Mouse (Mus musculus): ENCODE measurements around the gene Proz. TPM values are rescaled to one million over a fixed set of nuclear protein-coding genes. Genes with fewer than 3 reads are reported as not detected.
A peak's percentile ranks its signal among the peaks of the same experiment; 100 is the strongest.

The Proz gene
- polyA plus RNA-seq, 1 experiment = 0.07 TPM

DNA sequence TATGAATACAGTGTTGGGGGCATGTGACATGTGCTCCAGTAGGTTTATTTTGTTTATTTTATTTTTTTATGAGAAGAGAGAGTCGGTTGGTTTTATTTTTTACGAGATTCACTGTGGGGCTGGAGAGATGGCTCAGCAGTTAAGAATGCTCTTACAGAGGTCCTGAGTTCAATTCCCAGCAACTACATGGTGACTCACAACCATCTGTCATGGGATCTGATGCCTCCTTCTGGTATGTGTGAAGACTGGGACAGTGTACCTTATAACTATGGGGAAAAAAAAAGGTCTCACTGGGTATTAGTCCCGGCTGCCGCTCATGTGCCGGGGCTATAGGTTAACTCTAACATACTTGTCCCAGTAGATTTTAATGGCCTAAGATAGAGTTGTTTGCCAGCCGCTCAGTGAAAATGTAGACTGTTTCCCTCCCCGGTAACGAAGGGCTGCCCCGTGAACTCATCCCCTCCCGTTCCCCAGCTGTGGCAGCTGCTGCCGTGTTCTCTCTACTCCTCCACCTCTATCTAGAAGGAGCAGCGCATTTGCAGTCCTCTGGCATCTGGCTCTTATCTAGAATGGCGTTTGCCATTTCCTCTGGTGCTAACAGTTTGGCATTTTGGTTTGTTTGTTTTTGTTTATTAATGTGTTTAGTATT is 47.4 kb downstream of the Proz start:
- Histone ChIP-seq H3K4me3 (ENCODE audit: control insufficient read depth, low read depth, low read length) (no peak overlapping the region), H3K36me3 (ENCODE audit: control insufficient read depth, insufficient read depth, low read length) (no peaks in the 10 kb centered on the region), H3K4me1 (ENCODE audit: control insufficient read depth, insufficient read depth, low read length) (peaks cover 2% of the 10 kb centered on the region; the same call in 1 of the 2 replicates), H3K27ac (ENCODE audit: control insufficient read depth, insufficient read depth, low read depth, low read length) (no peak overlapping the region), H3K27me3 (ENCODE audit: control insufficient read depth, insufficient read depth, low read length) (no peaks in the 10 kb centered on the region)
- TF ChIP-seq POLR2A (IDR thresholded peaks at IDR 0.05; ENCODE audit: control insufficient read depth, low read depth, low read length) = no peak
- TF ChIP-seq CTCF (IDR thresholded peaks at IDR 0.05; ENCODE audit: control insufficient read depth, insufficient read depth, insufficient replicate concordance, low read depth, low read length) = no peak

DNA sequence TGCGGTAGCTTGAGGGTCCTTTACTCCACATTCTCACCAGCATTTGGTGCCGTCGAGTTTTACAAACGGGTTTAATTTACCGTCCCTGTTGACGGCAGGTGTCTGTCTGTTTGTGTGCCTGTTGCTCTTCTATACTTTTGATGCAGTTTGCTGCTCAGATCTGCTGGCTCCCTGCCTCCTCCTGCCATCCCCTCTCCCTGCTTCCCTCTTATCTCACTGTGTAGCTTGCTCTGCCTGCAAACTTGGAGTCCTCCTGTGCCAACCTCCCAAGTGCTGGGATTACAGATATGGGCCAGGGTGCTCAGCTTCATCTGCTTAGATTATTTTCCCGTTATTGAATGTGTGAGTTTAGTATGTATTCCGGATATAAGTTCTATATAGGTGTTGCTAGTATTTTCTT is 48.3 kb downstream of the Proz start:
- TF ChIP-seq CTCF (IDR thresholded peaks at IDR 0.05; ENCODE audit: control insufficient read depth, insufficient read depth, insufficient replicate concordance, low read depth, low read length) (no peak), POLR2A (IDR thresholded peaks at IDR 0.05; ENCODE audit: control insufficient read depth, low read depth, low read length) (no peak)
- H3K27me3 ChIP-seq (ENCODE audit: control insufficient read depth, insufficient read depth, low read length) = no peaks in the 10 kb centered on the region

DNA sequence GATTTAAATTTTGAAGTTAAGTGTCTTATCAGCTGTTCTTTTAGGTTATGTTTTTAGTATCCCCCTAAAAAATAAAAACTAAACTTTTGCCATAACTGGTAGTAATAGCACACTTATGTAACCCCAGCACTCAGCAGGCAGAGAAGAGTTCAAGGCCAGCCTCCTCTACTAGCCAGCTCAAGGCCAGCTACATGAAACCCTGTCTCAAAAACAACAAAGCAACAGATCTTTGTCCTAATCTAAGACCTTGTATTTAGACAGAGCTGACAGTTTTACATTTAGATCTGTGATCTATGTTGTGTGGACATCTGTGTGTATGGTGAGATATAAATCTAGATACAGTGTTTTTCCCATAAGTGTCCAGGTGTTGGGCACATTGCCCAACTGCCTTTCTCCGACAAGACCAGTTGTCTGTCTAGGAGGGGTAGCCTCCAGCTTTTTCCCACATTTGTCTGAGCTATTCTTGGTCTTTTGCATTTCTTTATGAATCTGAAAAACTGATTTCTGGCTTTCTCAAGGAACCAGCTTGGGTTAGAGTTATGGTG is 48.8 kb downstream of the Proz start:
- no peaks in the 10 kb centered on the region for H3K27me3 ChIP-seq (ENCODE audit: control insufficient read depth, insufficient read depth, low read length)
- H3K36me3 ChIP-seq (ENCODE audit: control insufficient read depth, insufficient read depth, low read length) = no peaks in the 10 kb centered on the region; the same call in 1 of the 2 replicates
- TF ChIP-seq POLR2A (IDR thresholded peaks at IDR 0.05; ENCODE audit: control insufficient read depth, low read depth, low read length) (no peak), CTCF (IDR thresholded peaks at IDR 0.05; ENCODE audit: control insufficient read depth, insufficient read depth, insufficient replicate concordance, low read depth, low read length) (no peak)

More for the DNA sequence above, 48.3 kb downstream of the Proz start:
- Histone ChIP-seq H3K27ac (ENCODE audit: control insufficient read depth, insufficient read depth, low read depth, low read length) (no peak overlapping the region), H3K4me3 (ENCODE audit: control insufficient read depth, low read depth, low read length) (no peak overlapping the region), H3K4me1 (ENCODE audit: control insufficient read depth, insufficient read depth, low read length) (peaks cover 2% of the 10 kb centered on the region; the same call in 1 of the 2 replicates), H3K36me3 (ENCODE audit: control insufficient read depth, insufficient read depth, low read length) (no peaks in the 10 kb centered on the region; the same call in 1 of the 2 replicates)

DNA sequence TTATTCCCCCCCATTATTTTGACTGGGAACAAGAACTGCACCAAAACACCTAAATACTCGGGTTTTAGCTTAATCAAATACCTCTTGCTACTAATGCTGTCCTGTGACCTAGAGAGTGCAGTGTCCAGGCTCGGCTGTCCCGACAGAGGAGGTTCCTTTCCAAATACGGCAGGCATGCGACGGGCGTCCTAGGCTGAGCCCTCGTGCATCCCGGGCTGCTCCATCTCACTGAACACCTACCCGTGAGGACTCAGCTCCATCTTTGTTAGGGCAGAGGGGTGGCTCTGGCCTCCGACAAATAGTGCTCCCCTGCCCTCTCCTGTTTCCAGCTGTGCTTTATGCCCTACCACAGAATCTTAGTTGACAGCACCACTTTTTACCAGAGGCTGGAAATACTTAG is 51.2 kb downstream of the Proz start:
- TF ChIP-seq POLR2A (IDR thresholded peaks at IDR 0.05; ENCODE audit: control insufficient read depth, low read depth, low read length) (no peak), CTCF (IDR thresholded peaks at IDR 0.05; ENCODE audit: control insufficient read depth, insufficient read depth, insufficient replicate concordance, low read depth, low read length) (no peak)
- no peak overlapping the region for H3K27ac ChIP-seq (ENCODE audit: control insufficient read depth, insufficient read depth, low read depth, low read length)
- H3K36me3 ChIP-seq (ENCODE audit: control insufficient read depth, insufficient read depth, low read length) = no peaks in the 10 kb centered on the region; the same call in none of the 2 replicates
- no peaks in the 10 kb centered on the region for H3K27me3 ChIP-seq (ENCODE audit: control insufficient read depth, insufficient read depth, low read length)
- no peak overlapping the region for H3K4me3 ChIP-seq (ENCODE audit: control insufficient read depth, low read depth, low read length)
- H3K4me1 ChIP-seq (ENCODE audit: control insufficient read depth, insufficient read depth, low read length) = no peaks in the 10 kb centered on the region

More for the DNA sequence above, 48.8 kb downstream of the Proz start:
- Histone ChIP-seq H3K4me1 (ENCODE audit: control insufficient read depth, insufficient read depth, low read length) (peaks cover 2% of the 10 kb centered on the region; the same call in 1 of the 2 replicates), H3K4me3 (ENCODE audit: control insufficient read depth, low read depth, low read length) (no peak overlapping the region), H3K27ac (ENCODE audit: control insufficient read depth, insufficient read depth, low read depth, low read length) (peak overlapping the region; percentile 16; the same call in 1 of the 2 replicates)

DNA sequence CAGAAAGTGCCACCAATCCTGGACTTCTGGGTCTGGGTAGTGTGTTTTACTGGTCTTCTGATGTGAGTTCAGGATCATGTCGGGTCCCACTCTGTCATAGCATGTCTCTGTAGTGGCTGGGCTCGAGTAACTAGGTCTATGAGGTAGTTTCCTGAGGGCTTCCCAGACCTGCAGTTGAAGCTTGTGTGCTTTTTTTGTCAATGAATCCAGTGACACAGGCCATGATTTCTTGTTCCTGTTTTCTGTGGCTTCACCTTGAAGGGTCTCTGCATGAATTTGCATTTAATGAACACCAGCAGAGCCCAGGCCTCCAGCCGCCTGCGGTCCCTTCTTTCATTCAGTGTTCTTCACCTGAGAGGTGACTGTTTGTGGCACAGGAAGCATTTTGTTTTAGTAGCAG is 52.5 kb downstream of the Proz start:
- Histone ChIP-seq H3K4me1 (ENCODE audit: control insufficient read depth, insufficient read depth, low read length) (no peaks in the 10 kb centered on the region), H3K36me3 (ENCODE audit: control insufficient read depth, insufficient read depth, low read length) (peaks cover 3% of the 10 kb centered on the region), H3K27me3 (ENCODE audit: control insufficient read depth, insufficient read depth, low read length) (no peaks in the 10 kb centered on the region), H3K27ac (ENCODE audit: control insufficient read depth, insufficient read depth, low read depth, low read length) (no peak overlapping the region), H3K4me3 (ENCODE audit: control insufficient read depth, low read depth, low read length) (no peak overlapping the region)
- TF ChIP-seq CTCF (IDR thresholded peaks at IDR 0.05; ENCODE audit: control insufficient read depth, insufficient read depth, insufficient replicate concordance, low read depth, low read length) (no peak), POLR2A (IDR thresholded peaks at IDR 0.05; ENCODE audit: control insufficient read depth, low read depth, low read length) (no peak)

DNA sequence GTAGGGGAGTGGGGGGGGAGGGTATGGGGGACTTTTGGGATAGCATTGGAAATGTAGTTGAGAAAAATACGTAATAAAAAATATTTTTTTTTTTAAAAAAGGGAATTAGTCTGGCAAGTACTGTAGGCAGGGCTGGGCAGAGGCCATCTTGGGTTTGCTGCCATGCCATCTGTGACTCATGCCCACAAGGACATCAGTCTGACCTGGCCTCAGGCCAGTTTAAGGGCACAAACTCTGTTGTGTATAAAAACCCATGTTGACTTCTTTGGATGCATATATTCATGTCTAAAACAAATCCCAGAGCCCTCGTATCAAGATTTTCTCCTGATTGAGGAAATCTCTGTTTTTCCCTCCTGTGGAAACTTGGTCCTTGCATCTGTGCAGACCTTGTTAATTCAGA is 56.4 kb downstream of the Proz start:
- Histone ChIP-seq H3K27me3 (ENCODE audit: control insufficient read depth, insufficient read depth, low read length) (no peaks in the 10 kb centered on the region), H3K4me3 (ENCODE audit: control insufficient read depth, low read depth, low read length) (no peak overlapping the region), H3K4me1 (ENCODE audit: control insufficient read depth, insufficient read depth, low read length) (no peaks in the 10 kb centered on the region), H3K36me3 (ENCODE audit: control insufficient read depth, insufficient read depth, low read length) (peaks cover 4% of the 10 kb centered on the region), H3K27ac (ENCODE audit: control insufficient read depth, insufficient read depth, low read depth, low read length) (no peak overlapping the region)
- TF ChIP-seq POLR2A (IDR thresholded peaks at IDR 0.05; ENCODE audit: control insufficient read depth, low read depth, low read length) = no peak
- TF ChIP-seq CTCF (IDR thresholded peaks at IDR 0.05; ENCODE audit: control insufficient read depth, insufficient read depth, insufficient replicate concordance, low read depth, low read length) = no peak

DNA sequence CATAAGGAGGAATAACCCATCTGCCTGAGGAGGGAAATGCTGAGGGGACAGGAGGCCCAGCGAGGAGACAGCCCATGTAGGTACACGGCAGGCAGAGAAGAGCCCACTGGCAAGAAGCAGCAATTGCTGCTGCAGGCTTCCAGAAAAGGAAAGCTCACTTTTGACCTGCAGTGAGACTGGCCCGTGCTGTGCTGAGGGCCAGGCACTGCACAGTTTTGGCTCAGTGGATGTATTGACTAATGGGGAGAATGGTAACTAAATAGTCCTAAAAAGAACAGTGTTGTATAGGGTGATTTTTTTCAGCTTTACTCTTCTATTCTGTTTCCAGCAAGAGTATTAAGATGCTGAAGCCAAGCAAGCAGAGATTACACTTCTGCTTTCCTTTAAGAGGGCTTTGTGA is 57.8 kb downstream of the Proz start:
- peaks cover 4% of the 10 kb centered on the region for H3K36me3 ChIP-seq (ENCODE audit: control insufficient read depth, insufficient read depth, low read length)
- H3K4me1 ChIP-seq (ENCODE audit: control insufficient read depth, insufficient read depth, low read length) = no peaks in the 10 kb centered on the region
- H3K27me3 ChIP-seq (ENCODE audit: control insufficient read depth, insufficient read depth, low read length) = no peaks in the 10 kb centered on the region
- TF ChIP-seq CTCF (IDR thresholded peaks at IDR 0.05; ENCODE audit: control insufficient read depth, insufficient read depth, insufficient replicate concordance, low read depth, low read length) (no peak), POLR2A (IDR thresholded peaks at IDR 0.05; ENCODE audit: control insufficient read depth, low read depth, low read length) (no peak)
- no peak overlapping the region for H3K4me3 ChIP-seq (ENCODE audit: control insufficient read depth, low read depth, low read length)
- no peak overlapping the region for H3K27ac ChIP-seq (ENCODE audit: control insufficient read depth, insufficient read depth, low read depth, low read length)

Measured in testis, adult 2 months (tissue).